In the genomic region with DNA sequence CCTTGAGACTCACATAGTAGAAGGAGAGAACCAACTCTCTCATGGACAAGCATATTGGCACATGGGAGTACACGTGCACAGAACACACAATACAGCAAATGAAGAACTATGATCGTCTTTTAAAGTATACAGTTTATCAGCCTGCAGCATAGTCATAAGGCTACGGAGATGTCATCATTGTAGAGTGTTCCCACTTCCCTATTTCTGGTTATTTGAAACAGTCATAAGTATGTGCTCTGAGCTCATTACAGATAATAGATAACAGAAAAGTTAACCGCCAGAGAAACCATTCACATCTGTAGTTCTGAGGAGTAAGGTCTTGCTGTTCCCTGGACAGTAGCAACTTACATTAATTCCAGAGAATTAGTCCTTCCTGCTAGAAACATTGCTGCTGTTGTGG, we compare ENCODE assay signal across 27 mouse cellular contexts. TPM values are rescaled to one million over a fixed set of nuclear protein-coding genes. Genes with fewer than 3 reads are reported as not detected.
DNase-seq lines count a peak whose midpoint lies in the region; ATAC-seq and TF ChIP-seq lines count a peak whose summit lies in the region.
"Had no signal": no experiment of that assay in that cellular context is flagged by ENCODE, and none has a peak within 500 bp of the region (broad histone marks: within the 10 kb centered on the region; RNA-seq: fewer than 3 reads in every experiment).

No protein-coding gene starts in this region.

- dilution Hi-C loops in CH12.LX (cut with MboI; ENCODE audit: extremely low pct_ligation_motif_present, extremely low pct_unique_long_range_greater_than_20kb, low sequenced_read_pairs), result no loop called here

- H3K27ac ChIP-seq in CH12.LX (ENCODE audit: insufficient read depth, low read depth), result no peak overlapping the region
- no peak overlapping the region for H3K27ac ChIP-seq in intestine, embryonic 15.5 days
- H3K27ac ChIP-seq: embryonic facial prominence, embryonic 10.5 days; forebrain, embryonic 13.5 days; gastrocnemius, adult 2 months; heart, embryonic 10.5 days; hindbrain, embryonic 13.5 days had no signal

- H3K27me3 ChIP-seq in CH12.LX (replicated peaks) (no peaks in the 10 kb centered on the region), G1E (ENCODE audit: insufficient read depth, low read length) (no peaks in the 10 kb centered on the region)
- no peaks in the 10 kb centered on the region for H3K27me3 ChIP-seq in intestine, embryonic 15.5 days (replicated peaks)
- H3K27me3 ChIP-seq: forebrain, embryonic 13.5 days; hindbrain, embryonic 13.5 days had no signal

- no peaks in the 10 kb centered on the region for H3K9me3 ChIP-seq in CH12.LX (replicated peaks; ENCODE audit: low read length)
- no peaks in the 10 kb centered on the region for H3K9me3 ChIP-seq in G1E (replicated peaks)
- H3K9me3 ChIP-seq in intestine, embryonic 15.5 days, result no peaks in the 10 kb centered on the region
- H3K9me3 ChIP-seq: embryonic facial prominence, embryonic 10.5 days; forebrain, embryonic 13.5 days; heart, embryonic 10.5 days; hindbrain, embryonic 13.5 days had no signal

- in situ Hi-C loops in CH12.LX (cut with MboI; ENCODE audit: low pct_ligation_motif_present, low pct_unique_long_range_greater_than_20kb, low sequenced_read_pairs), result no loop called here

- TF ChIP-seq CTCF in CH12.LX (conservative IDR thresholded peaks at IDR 0.05 in 1 of 2, IDR thresholded peaks at IDR 0.05 in 1 of 2; ENCODE audit: low read depth in 2 of 2, low read length in 2 of 2) (no peak), G1E (IDR thresholded peaks at IDR 0.05; ENCODE audit: low read depth, low read length) (no peak)

- H3K4me1 ChIP-seq in CH12.LX (ENCODE audit: control insufficient read depth in 1 of 2, insufficient read depth in 2 of 2) (peaks cover 0 to 14% of the 10 kb centered on the region in 2 experiments; a peak in 1 of 4 replicates), G1E (ENCODE audit: insufficient read depth, low read depth, low read length) (peaks cover 22% of the 10 kb centered on the region)
- H3K4me1 ChIP-seq in intestine, embryonic 15.5 days (replicated peaks), result no peaks in the 10 kb centered on the region
- H3K4me1 ChIP-seq: forebrain, embryonic 13.5 days; hindbrain, embryonic 13.5 days had no signal

- TF ChIP-seq POLR2A in CH12.LX (IDR thresholded peaks at IDR 0.05; ENCODE audit: low read depth, low read length), result no peak

- peak; percentile 73 for TF ChIP-seq EP300 in CH12.LX (IDR thresholded peaks at IDR 0.05; ENCODE audit: low read length)

- H3K79me2 ChIP-seq in CH12.LX (replicated peaks; ENCODE audit: control insufficient read depth, extremely low read depth, insufficient read depth, poor library complexity, severe bottlenecking), result no peaks in the 10 kb centered on the region

- H3K4me2 ChIP-seq in CH12.LX (ENCODE audit: insufficient read depth, low read depth, poor library complexity, severe bottlenecking), result no peak overlapping the region
- H3K4me2 ChIP-seq in intestine, embryonic 15.5 days (replicated peaks), result no peak overlapping the region
- H3K4me2 ChIP-seq: forebrain, embryonic 13.5 days; hindbrain, embryonic 13.5 days had no signal

- DNase-seq in CH12.LX (ENCODE audit: extremely low read depth), result peak; percentile 52
- DNase-seq in G1E (ENCODE audit: low spot score), result peak; percentile 33
- no peak for DNase-seq in retina, postnatal 1 day
- DNase-seq in thymus, adult 18-20 months, result no peak
- DNase-seq: adrenal gland, postnatal 10 days; B cell, adult 2 months; cerebellum, adult 11 months; cerebellum, adult 9-10 months; cerebellum, postnatal 36 days; forebrain, postnatal 0 days; gastrocnemius, adult 2 months; gastrocnemius, postnatal 25 days; heart, adult 18-20 months; heart, postnatal 10 days had no signal

- WGBS in intestine, embryonic 15.5 days, result 83% methylated on average over 4 of the region's 4 CpGs

- no peak for TF ChIP-seq RAD21 in CH12.LX (IDR thresholded peaks at IDR 0.05; ENCODE audit: low read depth, low read length)

- peak; percentile 88 for ATAC-seq in G1E (ENCODE audit: extremely low read depth, insufficient number of reproducible peaks, low FRiP score, poor library complexity, severe bottlenecking)
- ATAC-seq in granulocyte monocyte progenitor cell, adult 5-6 weeks (replicated peaks; ENCODE audit: poor library complexity, severe bottlenecking), result peak; percentile 90
- peak; percentile 44 for ATAC-seq in monocyte, adult 5-6 weeks (replicated peaks; ENCODE audit: insufficient number of reproducible peaks, low FRiP score, low TSS enrichment, poor library complexity, severe bottlenecking)
- ATAC-seq in intestine, embryonic 15.5 days, result no peak
- ATAC-seq: CD4-positive, CD25-positive, alpha-beta regulatory T cell, adult 4 months; forebrain, embryonic 13.5 days; forebrain, postnatal 0 days; intestine, embryonic 16.5 days had no signal

- H3K4me3 ChIP-seq in CH12.LX (replicated peaks in 1 of 3; ENCODE audit: low read depth in 2 of 3, low read length in 2 of 3, poor library complexity in 1 of 3) (no peak overlapping the region), G1E (ENCODE audit: low read depth, low read length) (no peak overlapping the region)
- H3K4me3 ChIP-seq in intestine, embryonic 15.5 days (replicated peaks), result no peak overlapping the region
- H3K4me3 ChIP-seq: embryonic facial prominence, embryonic 10.5 days; forebrain, embryonic 13.5 days; gastrocnemius, adult 2 months; heart, embryonic 10.5 days; hindbrain, embryonic 13.5 days had no signal

- H3K9ac ChIP-seq in CH12.LX (ENCODE audit: insufficient read depth, low read depth), result no peak overlapping the region
- no peak overlapping the region for H3K9ac ChIP-seq in intestine, embryonic 15.5 days
- H3K9ac ChIP-seq: forebrain, embryonic 13.5 days; forebrain, postnatal 0 days; hindbrain, embryonic 13.5 days had no signal

- H3K36me3 ChIP-seq in CH12.LX (replicated peaks in 1 of 2; ENCODE audit: control insufficient read depth in 1 of 2, insufficient read depth in 1 of 2, low read length in 1 of 2), result peaks cover 34 to 66% of the 10 kb centered on the region in 2 experiments
- H3K36me3 ChIP-seq in G1E (replicated peaks), result peaks cover 58% of the 10 kb centered on the region
- peaks cover 15% of the 10 kb centered on the region for H3K36me3 ChIP-seq in intestine, embryonic 15.5 days

TF ChIP-seq in CH12.LX, 34 proteins besides CTCF, POLR2A, EP300 and RAD21 (continues in another document):
- TF ChIP-seq HCFC1 (IDR thresholded peaks at IDR 0.05; ENCODE audit: low read depth, low read length) (no peak), ZNF384 (IDR thresholded peaks at IDR 0.05; ENCODE audit: low read depth, low read length) (no peak)

RNA-seq across cellular contexts. Expression of gene Fam25c, which starts 12.2 kb away (rescaled TPM):
- total RNA-seq in CH12.LX (2012; rRNA removed) (not detected in 2 replicates), CH12.LX (2014; rRNA removed) (not detected in 2 replicates), G1E (2014; fragmentation: Nextera tagmentation) (not detected in 2 replicates), G1E (2017) (not detected in 2 replicates)
- polyA plus RNA-seq in CH12.LX (2012; ENCODE audit: insufficient read length, low read depth) (not detected in 2 replicates), G1E (2012) (not detected in 2 replicates)
- not detected in 2 replicates for total RNA-seq in granulocyte monocyte progenitor cell, adult 5-6 weeks (2014; fragmentation: Nextera tagmentation)
- not detected in 2 replicates for total RNA-seq in granulocyte monocyte progenitor cell, adult 5-6 weeks (2017)
- not detected in 3 replicates for total RNA-seq in monocyte, adult 5-6 weeks (2017)
- not detected in 2 replicates for polyA plus RNA-seq in intestine, embryonic 15.5 days (2015; fragmentation: Nextera tagmentation; extraction: Ambion mirVana)
- total RNA-seq: adrenal gland, postnatal 4 days; forebrain, postnatal 0 days; gastrocnemius, adult 2 months; heart, adult 18-20 months; heart, postnatal 10 days; hematopoietic stem cell, adult 5-6 weeks had no signal
- polyA plus RNA-seq: brain, embryonic 14.5 days; CD4-positive, CD25-positive, alpha-beta regulatory T cell, adult 4 months; embryonic facial prominence, embryonic 10.5 days; forebrain, embryonic 13.5 days; forebrain, postnatal 0 days; heart, embryonic 10.5 days; heart, embryonic 14.5 days; hindbrain, embryonic 13.5 days; intestine, embryonic 16.5 days had no signal

RNA-seq across cellular contexts. Expression of gene Sncg, which starts 31.5 kb away (rescaled TPM):
- total RNA-seq in CH12.LX (2012; rRNA removed) (0.21 and 0.50 TPM in 2 replicates), CH12.LX (2014; rRNA removed) (0.50 TPM in 1 of 2 replicates, not detected in the other), G1E (2014; fragmentation: Nextera tagmentation) (not detected in 2 replicates), G1E (2017) (0.23 and 0.27 TPM in 2 replicates)
- polyA plus RNA-seq in CH12.LX (2012; ENCODE audit: insufficient read length, low read depth) (0.27 TPM in 1 of 2 replicates, not detected in the other), G1E (2012) (not detected in 2 replicates)
- total RNA-seq in granulocyte monocyte progenitor cell, adult 5-6 weeks (2014; fragmentation: Nextera tagmentation), result not detected in 2 replicates
- total RNA-seq in granulocyte monocyte progenitor cell, adult 5-6 weeks (2017), result not detected in 2 replicates
- not detected in 3 replicates for total RNA-seq in monocyte, adult 5-6 weeks (2017)
- polyA plus RNA-seq in intestine, embryonic 15.5 days (2015; fragmentation: Nextera tagmentation; extraction: Ambion mirVana), result 37.4 and 38.2 TPM in 2 replicates
- total RNA-seq: hematopoietic stem cell, adult 5-6 weeks had no signal
- polyA plus RNA-seq: CD4-positive, CD25-positive, alpha-beta regulatory T cell, adult 4 months had no signal

RNA-seq across cellular contexts. Expression of gene Mmrn2, which starts 32.2 kb away (rescaled TPM):
- total RNA-seq in CH12.LX (2012; rRNA removed) (0.04 TPM in 1 of 2 replicates, not detected in the other), CH12.LX (2014; rRNA removed) (not detected in 2 replicates), G1E (2014; fragmentation: Nextera tagmentation) (not detected in 2 replicates), G1E (2017) (0.11 and 0.12 TPM in 2 replicates)
- polyA plus RNA-seq in CH12.LX (2012; ENCODE audit: insufficient read length, low read depth) (0.06 and 0.10 TPM in 2 replicates), G1E (2012) (0.01 TPM in 2 replicates)
- not detected in 2 replicates for total RNA-seq in granulocyte monocyte progenitor cell, adult 5-6 weeks (2014; fragmentation: Nextera tagmentation)
- not detected in 2 replicates for total RNA-seq in granulocyte monocyte progenitor cell, adult 5-6 weeks (2017)
- total RNA-seq in monocyte, adult 5-6 weeks (2017), result not detected in 3 replicates
- polyA plus RNA-seq in intestine, embryonic 15.5 days (2015; fragmentation: Nextera tagmentation; extraction: Ambion mirVana), result 7.9 and 9.0 TPM in 2 replicates
- total RNA-seq: hematopoietic stem cell, adult 5-6 weeks had no signal

RNA-seq across cellular contexts. Expression of gene Glud1, which starts 32.6 kb away (rescaled TPM):
- total RNA-seq in CH12.LX (2012; rRNA removed) (87.3 and 89.9 TPM in 2 replicates), CH12.LX (2014; rRNA removed) (116 and 118 TPM in 2 replicates), G1E (2014; fragmentation: Nextera tagmentation) (92.0 and 118 TPM in 2 replicates), G1E (2017) (83.9 and 109 TPM in 2 replicates)
- polyA plus RNA-seq in CH12.LX (2012; ENCODE audit: insufficient read length, low read depth) (134 and 143 TPM in 2 replicates), G1E (2012) (45.9 and 61.4 TPM in 2 replicates)
- 127 and 141 TPM in 2 replicates for total RNA-seq in granulocyte monocyte progenitor cell, adult 5-6 weeks (2014; fragmentation: Nextera tagmentation)
- 180 and 222 TPM in 2 replicates for total RNA-seq in granulocyte monocyte progenitor cell, adult 5-6 weeks (2017)
- 385 to 458 TPM (median 387 TPM) in 3 replicates for total RNA-seq in monocyte, adult 5-6 weeks (2017)
- 90.1 and 91.9 TPM in 2 replicates for polyA plus RNA-seq in intestine, embryonic 15.5 days (2015; fragmentation: Nextera tagmentation; extraction: Ambion mirVana)

RNA-seq across cellular contexts. Expression of gene Shld2, which starts 32.8 kb away (rescaled TPM):
- total RNA-seq in CH12.LX (2012; rRNA removed) (13.4 and 13.9 TPM in 2 replicates), CH12.LX (2014; rRNA removed) (21.8 and 24.1 TPM in 2 replicates), G1E (2014; fragmentation: Nextera tagmentation) (21.1 and 24.2 TPM in 2 replicates), G1E (2017) (14.6 and 14.8 TPM in 2 replicates)
- polyA plus RNA-seq in CH12.LX (2012; ENCODE audit: insufficient read length, low read depth) (11.4 and 12.0 TPM in 2 replicates), G1E (2012) (6.2 and 7.9 TPM in 2 replicates)
- 6.6 and 16.8 TPM in 2 replicates for total RNA-seq in granulocyte monocyte progenitor cell, adult 5-6 weeks (2014; fragmentation: Nextera tagmentation)
- 7.9 and 17.8 TPM in 2 replicates for total RNA-seq in granulocyte monocyte progenitor cell, adult 5-6 weeks (2017)
- total RNA-seq in monocyte, adult 5-6 weeks (2017), result 17.0 to 26.5 TPM (median 21.5 TPM) in 3 replicates
- 6.7 and 7.0 TPM in 2 replicates for polyA plus RNA-seq in intestine, embryonic 15.5 days (2015; fragmentation: Nextera tagmentation; extraction: Ambion mirVana)

Comparison
In these comparisons a context has a peak if more than half of its experiments do, and no peak if none do; other contexts are left out.
1. DNase-seq: peak in CH12.LX (single experiment) and G1E (single experiment); none in retina, postnatal 1 day (single experiment) and thymus, adult 18-20 months (0 of 2).